Mouse (Mus musculus) embryonic facial prominence, embryonic 12.5 days (tissue): Measurements from ENCODE around the gene Sema5b. TPM values are rescaled to one million over a fixed set of nuclear protein-coding genes. Genes with fewer than 3 reads are reported as not detected.

Experiments used
- ATAC-seq: fragments of 200-750 bp; cut with Nextera tagmentation; 2 replicates; pipeline ENCODE4 v1.8.0; 2017; ENCODE audit not compliant: insufficient number of reproducible peaks, insufficient read depth, low FRiP score, low TSS enrichment
- H3K27ac ChIP-seq: fragments of 300-500 bp; sonication (generic); 2 replicates; pipeline ENCODE4 v1.5.1; 2016; ENCODE audit warnings: mild to moderate bottlenecking
- H3K27me3 ChIP-seq: fragments of 300-500 bp; sonication (generic); 2 replicates; pipeline ENCODE4 v1.6.1; 2016; ENCODE audit warnings: mild to moderate bottlenecking, moderate library complexity
- H3K36me3 ChIP-seq: fragments of 300-500 bp; sonication (generic); 2 replicates; pipeline ENCODE4 v1.6.1; 2016; ENCODE audit warnings: mild to moderate bottlenecking
- H3K4me1 ChIP-seq: fragments of 300-500 bp; sonication (generic); 2 replicates; pipeline ENCODE4 v1.6.1; 2016
- H3K4me2 ChIP-seq: fragments of 300-500 bp; sonication (generic); replicated peaks from 2 replicates; pipeline ENCODE4 v1.6.1; 2016; ENCODE audit warnings: mild to moderate bottlenecking, moderate library complexity
- H3K4me3 ChIP-seq: fragments of 300-500 bp; sonication (generic); 2 replicates; pipeline ENCODE4 v1.5.1; 2016; ENCODE audit warnings: mild to moderate bottlenecking
- H3K9ac ChIP-seq: fragments of 300-500 bp; sonication (generic); 2 replicates; pipeline ENCODE4 v1.6.1; 2016; ENCODE audit warnings: mild to moderate bottlenecking, moderate library complexity
- H3K9me3 ChIP-seq: fragments of 300-500 bp; sonication (generic); 2 replicates; pipeline ENCODE4 v1.6.1; 2016; ENCODE audit warnings: mild to moderate bottlenecking, moderate library complexity
- WGBS: fragments of 180-500 bp; shearing (Covaris S2); methylation state at CpG from one replicate; pipeline ENCODE4 v1.1.7; 2016; 5-methylcytosine and 5-hydroxymethylcytosine counted together
- polyA plus RNA-seq: library from polyadenylated mRNA; unstranded; fragments of >200 nt; fragmentation: Nextera tagmentation; extraction: Ambion mirVana; gene quantifications from 2 replicates; pipeline ENCODE4 v1.2.1, GENCODE M21; 2016

Sema5b gene
- polyA plus RNA-seq, 1 experiment from 2014 or later = 9.2 TPM

DNA sequence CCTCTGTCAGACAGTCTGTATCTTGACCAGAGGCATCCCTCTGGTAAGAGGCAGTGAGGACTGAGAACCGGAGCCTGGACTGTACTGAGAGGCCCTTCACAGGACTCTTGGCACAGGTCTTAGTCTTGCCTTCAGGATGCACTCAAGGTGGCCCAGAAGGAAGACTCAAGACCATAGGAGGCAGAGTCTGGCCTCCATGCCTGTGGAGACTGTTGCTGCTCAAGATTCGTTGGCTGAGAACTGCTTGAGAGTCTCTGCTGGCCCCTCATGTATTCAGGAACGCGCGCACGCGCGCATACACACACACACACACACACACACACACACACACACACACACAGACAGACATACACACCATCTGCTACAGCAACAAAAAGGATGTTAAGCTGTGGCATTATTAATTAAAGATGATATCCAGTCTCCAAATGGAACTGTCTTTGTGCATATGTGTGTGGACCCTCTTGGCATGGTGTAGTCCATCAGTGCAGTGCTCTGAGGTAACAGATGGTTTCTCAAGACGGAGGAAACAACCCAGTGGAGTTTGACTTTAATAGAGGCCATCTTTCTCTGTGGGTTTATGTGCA lies 123.0 kb downstream of the Sema5b start:
- no peak overlapping the region for H3K4me2 ChIP-seq
- no peak overlapping the region for H3K9ac ChIP-seq
- H3K36me3 ChIP-seq = no peaks in the 10 kb centered on the region
- no peak for ATAC-seq
- H3K4me3 ChIP-seq = no peak overlapping the region
- WGBS = 87% methylated on average over 9 of the region's 9 CpGs
- H3K27ac ChIP-seq = no peak overlapping the region
- H3K27me3 ChIP-seq = peaks cover 33% of the 10 kb centered on the region
- H3K9me3 ChIP-seq = no peaks in the 10 kb centered on the region
- H3K4me1 ChIP-seq = peaks cover 6% of the 10 kb centered on the region; the same call in 1 of the 2 replicates

DNA sequence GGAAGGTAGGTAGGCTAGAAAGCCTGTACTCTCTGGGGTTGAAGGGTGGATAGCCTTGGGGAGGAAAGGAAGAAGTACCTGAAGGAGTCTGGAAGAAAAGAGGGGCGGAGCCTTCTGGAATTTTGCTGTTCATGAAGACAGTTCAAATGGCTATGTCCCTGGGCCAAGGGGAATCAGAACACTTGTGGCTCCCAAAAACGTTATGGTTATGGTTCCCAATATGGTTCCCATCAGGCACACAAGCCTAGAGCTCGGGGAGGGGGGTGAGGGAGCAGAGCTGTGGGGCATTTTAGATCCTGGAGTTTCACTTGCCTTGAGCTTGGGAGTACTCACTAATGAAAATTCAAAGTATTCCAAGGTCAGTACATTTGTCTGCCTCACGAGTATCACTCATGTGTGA lies 123.9 kb downstream of the Sema5b start:
- Histone ChIP-seq H3K27ac (no peak overlapping the region), H3K27me3 (peaks cover 24% of the 10 kb centered on the region), H3K4me3 (no peak overlapping the region), H3K9ac (no peak overlapping the region), H3K9me3 (no peaks in the 10 kb centered on the region), H3K36me3 (no peaks in the 10 kb centered on the region), H3K4me1 (peaks cover 6% of the 10 kb centered on the region; the same call in 1 of the 2 replicates), H3K4me2 (no peak overlapping the region)
- ATAC-seq = no peak
- 79% methylated on average over 4 of the region's 4 CpGs for WGBS

DNA sequence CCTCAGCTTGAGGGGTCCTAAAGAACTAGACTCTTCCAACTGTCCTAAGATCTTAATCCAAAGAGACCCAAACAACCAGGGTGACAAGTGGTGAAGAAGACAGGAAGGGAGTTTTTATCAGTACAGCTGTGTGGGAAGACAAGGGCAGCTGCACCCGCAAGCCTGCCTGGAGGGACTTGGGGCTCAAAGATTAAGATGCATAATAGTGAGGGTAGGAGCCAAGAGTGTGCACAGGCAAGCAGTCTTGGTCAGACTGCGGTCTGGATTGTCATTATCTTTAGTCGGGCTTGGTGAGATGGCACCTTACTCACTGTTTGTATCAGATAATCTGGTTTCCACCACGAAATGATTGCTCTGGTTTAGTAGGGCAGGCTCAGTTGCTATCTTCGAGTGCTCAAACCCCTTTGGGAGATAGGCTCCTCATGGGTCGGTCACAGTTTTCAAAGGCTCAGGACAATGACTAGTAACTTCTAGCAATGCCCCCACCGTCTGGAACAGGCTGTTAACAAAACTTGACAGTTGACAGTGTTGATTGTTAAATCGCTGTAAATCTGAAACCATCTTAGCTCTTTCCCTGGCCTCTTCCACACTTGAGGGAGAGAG lies 136.7 kb downstream of the Sema5b start:
- Histone ChIP-seq H3K36me3 (no peaks in the 10 kb centered on the region), H3K9ac (no peak overlapping the region), H3K4me3 (no peak overlapping the region), H3K27me3 (no peaks in the 10 kb centered on the region), H3K4me2 (no peak overlapping the region), H3K9me3 (no peaks in the 10 kb centered on the region), H3K27ac (no peak overlapping the region), H3K4me1 (peaks cover 11% of the 10 kb centered on the region)
- no peak for ATAC-seq
- WGBS = 73% methylated on average over 8 of the region's 8 CpGs

DNA sequence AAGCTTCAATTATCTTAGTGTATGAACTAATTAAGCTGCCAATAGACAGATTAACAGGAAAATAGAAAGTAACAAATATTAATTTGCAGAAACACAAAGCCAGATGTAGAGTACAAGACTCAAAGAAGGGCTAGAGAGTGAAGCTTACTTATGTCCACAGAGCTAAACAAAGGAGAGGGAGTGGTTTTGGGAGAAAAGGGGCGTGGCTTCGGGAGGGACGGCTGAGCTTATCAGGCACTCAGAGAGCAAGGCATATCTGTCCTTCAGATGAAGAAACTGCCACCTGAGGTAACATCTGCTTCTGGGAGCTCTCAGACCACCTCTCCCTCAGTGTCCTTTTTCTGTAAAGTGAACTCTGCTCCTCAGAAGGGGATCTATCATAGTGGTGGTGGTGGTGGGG lies 137.5 kb downstream of the Sema5b start:
- no peaks in the 10 kb centered on the region for H3K36me3 ChIP-seq
- peaks cover 11% of the 10 kb centered on the region for H3K4me1 ChIP-seq
- ATAC-seq = no peak
- no peaks in the 10 kb centered on the region for H3K27me3 ChIP-seq
- H3K4me3 ChIP-seq = no peak overlapping the region
- WGBS = 47% methylated on average over 3 of the region's 3 CpGs
- H3K27ac ChIP-seq = no peak overlapping the region
- H3K9me3 ChIP-seq = no peaks in the 10 kb centered on the region
- H3K9ac ChIP-seq = no peak overlapping the region
- no peak overlapping the region for H3K4me2 ChIP-seq

DNA sequence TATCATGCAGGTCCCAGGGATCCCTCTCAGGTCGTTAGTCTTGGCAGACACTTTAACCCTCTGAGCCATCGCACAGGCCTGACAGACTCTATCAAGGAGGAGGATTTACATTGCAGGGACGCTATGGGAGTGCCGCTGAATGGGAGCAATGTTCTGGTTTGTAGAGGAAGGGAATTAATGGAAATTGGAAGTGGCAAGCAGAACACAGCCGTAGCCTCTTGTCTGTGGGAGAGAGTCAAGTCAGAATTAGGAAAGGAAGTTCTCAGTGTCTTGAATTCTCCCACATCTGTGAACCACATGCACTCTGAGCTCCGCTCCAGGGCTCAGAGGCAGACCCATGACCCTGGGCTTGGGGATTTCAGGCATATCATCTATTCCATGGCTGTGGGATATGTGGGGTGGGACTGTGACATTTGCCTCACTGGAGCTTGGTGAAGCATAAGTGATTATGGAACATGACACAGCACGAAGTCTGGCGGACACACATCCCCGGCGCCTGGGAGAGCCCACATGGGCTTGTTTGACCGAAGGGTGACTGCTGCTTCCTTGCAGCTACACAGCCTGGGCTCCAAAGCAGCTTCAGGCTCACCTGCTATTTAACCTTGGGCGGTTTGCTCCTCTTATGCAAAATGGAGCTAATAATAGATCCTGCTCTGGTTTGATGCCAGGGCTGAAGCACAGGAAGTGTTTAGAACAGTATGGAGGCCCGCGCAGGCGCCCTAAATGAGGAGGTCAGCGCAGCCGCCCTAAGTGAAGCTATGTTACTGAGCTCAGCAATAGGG lies 140.6 kb downstream of the Sema5b start:
- Histone ChIP-seq H3K27ac (peak overlapping the region; percentile 41; the same call in 1 of the 2 replicates), H3K4me3 (no peak overlapping the region), H3K36me3 (no peaks in the 10 kb centered on the region), H3K4me2 (peak overlapping the region; percentile 1; the same call in 1 of the 2 replicates), H3K9me3 (no peaks in the 10 kb centered on the region), H3K4me1 (peaks cover 11% of the 10 kb centered on the region), H3K9ac (no peak overlapping the region), H3K27me3 (no peaks in the 10 kb centered on the region)
- peak; percentile 88 for ATAC-seq
- WGBS = 37% methylated on average over 17 of the region's 17 CpGs

DNA sequence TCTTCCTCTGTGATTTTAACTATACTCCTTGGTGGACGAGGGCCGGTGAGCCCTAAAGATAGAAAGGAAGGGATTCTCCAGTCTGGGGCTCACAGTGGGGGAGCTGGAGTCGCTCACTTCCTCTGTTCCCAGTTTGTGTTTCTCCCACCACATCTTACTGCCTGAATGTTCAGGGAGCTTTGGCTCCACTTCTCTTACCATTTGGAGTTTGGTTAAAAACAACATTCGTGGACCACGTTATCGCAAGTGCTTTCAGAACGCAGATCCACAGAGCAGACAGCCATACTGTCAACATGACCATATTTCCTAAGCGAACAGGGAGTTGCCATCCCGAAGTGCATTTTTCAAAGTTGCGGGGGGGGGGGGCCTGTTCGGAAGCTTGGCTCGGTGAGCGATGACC lies 144.1 kb downstream of the Sema5b start:
- Histone ChIP-seq H3K36me3 (no peaks in the 10 kb centered on the region), H3K4me2 (no peak overlapping the region), H3K4me3 (no peak overlapping the region), H3K4me1 (peaks cover 11% of the 10 kb centered on the region), H3K9me3 (no peaks in the 10 kb centered on the region), H3K9ac (no peak overlapping the region), H3K27ac (no peak overlapping the region), H3K27me3 (no peaks in the 10 kb centered on the region)
- WGBS = 76% methylated on average over 13 of the region's 13 CpGs
- ATAC-seq = no peak

DNA sequence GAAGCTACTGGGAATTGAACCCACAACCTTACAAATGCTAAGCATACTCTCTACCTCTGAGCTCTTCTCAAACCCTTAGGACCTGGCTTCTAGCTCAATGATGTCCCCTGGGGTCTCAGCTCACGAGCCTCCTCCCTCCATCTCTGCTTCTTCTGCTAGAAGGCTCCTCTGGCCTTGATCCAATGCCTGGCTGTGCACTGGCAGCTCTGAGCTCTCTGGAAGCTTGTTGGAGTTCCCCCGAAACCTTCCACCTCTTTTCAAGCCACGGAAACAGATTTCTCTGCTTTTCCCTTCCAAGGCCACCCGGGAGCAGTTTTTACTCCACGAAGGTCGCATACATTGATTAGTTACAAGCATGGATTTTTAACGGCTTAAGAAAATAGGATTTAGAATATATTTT lies 145.5 kb downstream of the Sema5b start:
- WGBS = 72% methylated on average over 7 of the region's 7 CpGs
- no peak for ATAC-seq
- H3K4me2 ChIP-seq = no peak overlapping the region
- H3K9ac ChIP-seq = no peak overlapping the region
- no peaks in the 10 kb centered on the region for H3K9me3 ChIP-seq
- no peak overlapping the region for H3K4me3 ChIP-seq
- H3K36me3 ChIP-seq = no peaks in the 10 kb centered on the region
- H3K4me1 ChIP-seq = peaks cover 6% of the 10 kb centered on the region
- H3K27ac ChIP-seq = no peak overlapping the region
- no peaks in the 10 kb centered on the region for H3K27me3 ChIP-seq

DNA sequence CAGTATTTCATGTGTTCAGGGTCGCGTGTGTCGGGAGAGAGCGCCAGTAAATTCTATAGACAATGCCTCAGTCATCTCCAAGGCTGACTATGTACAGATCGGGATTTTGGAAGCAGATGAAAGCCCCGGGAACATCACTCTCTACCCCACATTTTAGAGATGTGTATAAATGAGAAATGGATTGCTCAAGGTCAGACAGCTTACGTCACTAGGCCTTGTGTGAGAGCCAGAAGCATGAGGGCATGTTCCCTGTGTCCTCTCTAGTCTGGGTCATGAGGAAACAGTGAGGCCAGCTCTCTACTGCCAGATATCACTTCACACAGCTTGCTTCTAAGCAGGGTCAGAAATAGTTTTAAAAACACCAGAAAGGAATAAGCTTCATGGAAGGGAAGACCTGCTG lies 150.7 kb downstream of the Sema5b start:
- Histone ChIP-seq H3K27me3 (no peaks in the 10 kb centered on the region), H3K9me3 (no peaks in the 10 kb centered on the region), H3K9ac (no peak overlapping the region), H3K4me3 (no peak overlapping the region), H3K4me1 (no peaks in the 10 kb centered on the region), H3K27ac (no peak overlapping the region), H3K4me2 (no peak overlapping the region), H3K36me3 (peaks cover 10% of the 10 kb centered on the region)
- WGBS = 93% methylated on average over 7 of the region's 7 CpGs
- no peak for ATAC-seq

DNA sequence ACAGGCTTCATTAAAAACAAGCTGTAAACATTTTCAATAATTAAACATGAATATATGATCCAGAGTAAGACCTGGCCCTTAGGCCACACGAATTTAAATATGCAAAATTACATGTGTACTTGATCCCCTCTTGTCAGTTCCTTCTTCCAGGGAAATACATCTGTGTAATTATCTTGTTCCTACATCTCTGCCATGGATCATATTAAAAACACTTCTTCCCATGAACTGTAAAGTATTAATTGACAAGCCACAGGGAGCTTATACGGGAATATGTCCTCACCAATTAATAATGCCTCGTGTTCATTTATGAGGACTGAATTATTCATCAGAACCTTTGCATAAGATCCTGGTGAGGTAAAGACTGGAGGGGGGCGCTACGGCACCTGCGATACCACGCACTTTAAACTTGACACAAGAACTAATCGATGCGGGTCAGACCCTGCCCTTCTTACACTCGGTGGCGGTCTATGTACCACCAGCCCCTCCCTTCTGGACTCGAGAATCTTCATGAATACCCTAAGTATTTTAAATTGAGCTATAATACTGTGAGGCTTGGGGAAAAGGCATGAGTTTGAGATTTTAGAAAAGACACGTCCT lies 153.4 kb downstream of the Sema5b start:
- Histone ChIP-seq H3K27ac (no peak overlapping the region), H3K4me2 (no peak overlapping the region), H3K4me3 (no peak overlapping the region), H3K9ac (no peak overlapping the region), H3K36me3 (peaks cover 19% of the 10 kb centered on the region), H3K9me3 (no peaks in the 10 kb centered on the region), H3K27me3 (no peaks in the 10 kb centered on the region), H3K4me1 (no peaks in the 10 kb centered on the region)
- ATAC-seq = no peak
- 91% methylated on average over 13 of the region's 13 CpGs for WGBS

DNA sequence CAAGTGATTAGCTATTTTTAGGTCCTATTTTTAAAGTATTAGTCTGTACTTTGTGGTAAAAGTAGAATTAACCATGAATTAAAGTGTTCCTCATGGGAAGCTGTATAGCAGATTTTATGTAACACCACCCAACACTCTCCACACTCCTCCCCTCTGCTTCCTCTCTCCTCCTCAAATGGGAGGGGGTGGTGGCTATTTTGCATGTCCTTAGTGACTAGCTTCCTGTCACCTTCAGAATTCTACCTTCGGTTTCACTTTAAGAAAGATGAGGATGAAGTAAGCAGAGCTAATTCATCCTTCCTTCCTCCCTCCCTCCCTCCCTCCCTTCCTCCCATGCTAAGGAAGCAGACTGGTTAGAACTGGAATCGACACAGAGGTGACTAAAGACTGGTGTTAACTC lies 155.2 kb downstream of the Sema5b start:
- no peaks in the 10 kb centered on the region for H3K27me3 ChIP-seq
- H3K4me2 ChIP-seq = no peak overlapping the region
- no peaks in the 10 kb centered on the region for H3K4me1 ChIP-seq
- no peak overlapping the region for H3K4me3 ChIP-seq
- H3K27ac ChIP-seq = no peak overlapping the region
- ATAC-seq = no peak
- H3K36me3 ChIP-seq = peaks cover 19% of the 10 kb centered on the region
- H3K9ac ChIP-seq = no peak overlapping the region
- 88% methylated on average over 2 of the region's 2 CpGs for WGBS
- H3K9me3 ChIP-seq = no peaks in the 10 kb centered on the region

DNA sequence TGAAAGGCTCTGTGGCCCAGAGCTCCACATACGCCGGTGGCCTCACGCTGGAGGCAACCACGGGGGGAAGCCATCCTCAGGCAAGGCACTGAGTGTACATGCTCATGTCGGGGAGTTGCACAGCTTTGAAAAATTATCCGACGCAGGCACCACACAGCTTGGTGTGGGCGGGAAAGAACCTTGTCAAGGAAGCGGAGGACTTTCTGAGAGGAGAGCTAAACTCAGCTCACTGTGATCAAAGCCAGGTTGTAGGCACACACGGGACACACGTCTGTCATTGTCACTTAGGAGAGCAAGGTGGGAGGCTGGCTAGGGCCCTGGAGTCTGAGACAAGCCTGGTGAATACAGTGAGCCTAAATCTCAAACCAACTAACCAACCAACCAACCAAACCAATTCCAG lies 160.9 kb downstream of the Sema5b start:
- Histone ChIP-seq H3K4me1 (no peaks in the 10 kb centered on the region), H3K9ac (no peak overlapping the region), H3K9me3 (no peaks in the 10 kb centered on the region), H3K4me3 (no peak overlapping the region), H3K36me3 (0 out of 2 replicates have a peak, but pooled peaks cover 15% of the 10 kb centered on the region), H3K27me3 (no peaks in the 10 kb centered on the region), H3K4me2 (no peak overlapping the region), H3K27ac (no peak overlapping the region)
- 52% methylated on average over 11 of the region's 11 CpGs for WGBS
- ATAC-seq = no peak
